Mouse (Mus musculus) liver, adult (tissue): Measurements from ENCODE around the gene Wwp2.

Experiments used
- GATA4 ChIP-seq: IDR thresholded peaks from 2 replicates; pipeline ENCODE4 v1.6.1; 2014; ENCODE audit warnings: mild to moderate bottlenecking, low read length; ENCODE audit not compliant: insufficient replicate concordance

Wwp2 gene

GRCm38 (mm10) chr8:107412552-107412951, 23.6 kb upstream of the Wwp2 start:
- TF ChIP-seq GATA4: no peak

- TF ChIP-seq GATA4: no peak
Observed at GRCm38 (mm10) chr8:107413881-107414280, 22.3 kb upstream of the Wwp2 start.

DNA sequence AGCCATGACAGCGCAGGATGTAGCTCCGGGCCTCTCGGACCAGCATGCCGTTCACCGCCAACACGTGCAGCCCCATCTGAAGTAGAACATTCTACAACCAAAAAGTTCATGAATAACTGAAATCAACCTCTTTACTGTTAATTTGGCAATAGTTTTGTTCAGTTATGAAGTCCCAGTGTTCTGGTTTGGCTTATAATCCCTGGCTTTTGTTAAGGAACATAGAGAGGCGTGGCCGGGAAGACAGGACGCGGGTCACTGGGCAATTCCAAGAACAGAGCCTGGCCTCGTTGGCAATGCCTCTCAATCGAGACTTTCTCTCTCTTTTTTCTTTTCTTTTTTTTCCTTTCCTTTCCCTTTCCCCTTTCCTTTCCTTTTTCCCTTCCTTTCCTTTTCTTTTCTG, 19.2 kb upstream of the Wwp2 start:
- no peak for TF ChIP-seq GATA4

DNA sequence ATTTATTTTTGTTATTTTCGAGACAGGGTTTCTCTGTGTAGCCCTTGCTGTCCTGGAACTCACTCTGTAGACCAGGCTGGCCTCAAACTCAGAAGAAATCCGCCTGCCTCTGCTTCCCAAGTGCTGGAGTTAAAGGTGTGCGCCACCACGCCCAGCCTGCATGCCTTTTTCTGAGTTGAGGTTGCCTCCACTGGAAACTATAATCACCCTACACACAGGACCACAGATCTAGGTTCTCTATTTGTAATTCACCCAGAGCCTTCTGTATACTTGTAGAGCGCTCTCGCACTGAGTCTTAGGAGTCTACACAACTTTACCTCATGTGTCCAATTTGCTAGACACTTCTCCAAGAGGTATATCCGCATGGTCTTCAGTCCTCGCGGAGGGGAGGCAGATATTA, 12.0 kb upstream of the Wwp2 start:
- no peak for TF ChIP-seq GATA4

GRCm38 (mm10) chr8:107424597-107425229, 11.5 kb upstream of the Wwp2 start, which contains the start of gene Nob1:
Nob1 (minus strand) TSS chr8:107425051.
- TF ChIP-seq GATA4: no peak

DNA sequence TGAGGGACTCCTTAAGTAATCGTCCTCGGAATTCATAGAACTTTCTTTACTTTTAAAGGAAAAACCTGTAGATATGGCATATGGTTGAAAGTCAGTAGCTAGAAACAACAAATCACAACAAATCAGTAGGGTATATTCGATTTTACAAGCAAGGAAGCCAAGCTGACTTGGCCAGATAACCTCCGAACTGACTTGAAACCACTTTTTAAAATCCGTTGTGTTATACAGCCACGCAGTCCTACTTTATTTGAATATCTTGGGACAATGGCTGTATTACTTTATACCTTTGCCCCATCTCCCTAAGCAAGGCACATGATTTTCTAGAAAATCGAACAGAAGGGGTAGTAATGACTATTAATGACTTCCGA, 11.0 kb upstream of the Wwp2 start:
- no peak for TF ChIP-seq GATA4

- no peak for TF ChIP-seq GATA4
Observed at GRCm38 (mm10) chr8:107430821-107431220, 5.3 kb upstream of the Wwp2 start.

- no peak for TF ChIP-seq GATA4
Observed at GRCm38 (mm10) chr8:107435421-107435961, 674 bp upstream of the Wwp2 start.

DNA sequence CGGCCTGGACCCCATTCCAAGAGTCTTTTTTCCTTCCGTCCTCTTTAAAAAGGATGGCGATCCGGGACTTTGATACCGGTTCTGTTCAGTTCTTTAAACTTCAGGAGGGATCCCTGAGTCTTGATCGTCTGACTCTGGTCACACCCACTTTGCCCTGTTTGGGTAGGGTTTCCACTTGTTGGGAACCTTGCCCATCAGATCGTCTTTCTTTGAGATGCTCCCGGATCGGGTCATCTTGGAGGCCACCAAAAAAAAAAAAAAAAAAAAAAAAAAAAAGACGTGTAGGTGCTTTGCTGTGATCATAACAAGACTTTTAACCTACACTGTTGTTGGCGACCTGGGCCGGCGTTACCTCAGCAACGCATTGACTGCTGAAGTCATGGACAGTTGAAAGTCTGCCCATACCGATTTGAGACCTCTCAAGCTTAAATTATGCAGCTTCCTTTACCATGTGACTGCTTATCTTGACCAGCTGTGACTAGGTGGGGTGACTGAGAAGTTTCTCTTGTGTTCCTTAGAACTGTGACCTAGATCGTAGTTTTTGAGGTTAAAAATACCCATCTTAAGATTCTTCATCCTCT, 766 bp downstream of the Wwp2 start:
- no peak for TF ChIP-seq GATA4

DNA sequence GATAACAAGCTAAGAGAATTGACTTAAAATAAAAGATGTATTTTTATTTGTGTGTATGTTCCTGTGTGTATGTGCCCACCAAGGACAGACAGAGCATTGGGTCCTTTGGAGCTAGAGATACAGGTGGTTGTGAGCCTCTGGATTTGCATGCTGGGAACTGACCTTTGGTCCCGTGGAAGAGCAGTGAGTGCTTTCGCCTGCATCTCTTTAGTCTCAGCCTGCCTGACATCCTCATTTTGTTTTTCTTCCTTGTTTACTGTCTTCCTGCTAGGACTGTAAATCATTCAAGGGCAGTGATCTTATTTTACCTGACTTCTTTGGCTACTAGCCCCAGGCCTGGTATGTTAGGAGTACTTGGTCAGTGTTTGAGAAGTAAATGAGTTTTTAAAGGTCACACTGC, 1.5 kb downstream of the Wwp2 start:
- TF ChIP-seq GATA4: no peak

- no peak for TF ChIP-seq GATA4
Observed at GRCm38 (mm10) chr8:107439880-107440625, 3.9 kb downstream of the Wwp2 start.

- no peak for TF ChIP-seq GATA4
Observed at GRCm38 (mm10) chr8:107444626-107445025, 8.5 kb downstream of the Wwp2 start.

DNA sequence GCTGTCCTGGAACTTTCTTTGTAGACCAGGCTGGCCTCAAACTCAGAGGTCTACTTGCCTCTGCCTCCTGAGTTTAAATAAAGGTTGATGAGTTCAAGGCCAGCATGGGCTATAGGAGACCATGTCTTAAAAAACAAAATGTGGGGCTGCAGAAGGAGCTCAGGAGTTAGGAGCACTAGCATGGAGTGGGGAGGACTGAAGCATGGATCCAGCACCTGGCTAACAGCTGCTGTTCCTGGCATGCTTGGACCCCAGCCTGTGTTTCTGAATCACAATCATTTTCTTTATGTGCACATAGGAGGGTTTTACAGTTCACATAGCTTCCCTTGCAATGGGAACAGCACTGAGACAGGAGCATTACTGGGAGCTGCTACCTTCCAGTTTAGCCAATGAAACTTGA, 11.5 kb downstream of the Wwp2 start:
- TF ChIP-seq GATA4: no peak

- TF ChIP-seq GATA4: no peak
Observed at GRCm38 (mm10) chr8:107448382-107448889, 12.3 kb downstream of the Wwp2 start.

DNA sequence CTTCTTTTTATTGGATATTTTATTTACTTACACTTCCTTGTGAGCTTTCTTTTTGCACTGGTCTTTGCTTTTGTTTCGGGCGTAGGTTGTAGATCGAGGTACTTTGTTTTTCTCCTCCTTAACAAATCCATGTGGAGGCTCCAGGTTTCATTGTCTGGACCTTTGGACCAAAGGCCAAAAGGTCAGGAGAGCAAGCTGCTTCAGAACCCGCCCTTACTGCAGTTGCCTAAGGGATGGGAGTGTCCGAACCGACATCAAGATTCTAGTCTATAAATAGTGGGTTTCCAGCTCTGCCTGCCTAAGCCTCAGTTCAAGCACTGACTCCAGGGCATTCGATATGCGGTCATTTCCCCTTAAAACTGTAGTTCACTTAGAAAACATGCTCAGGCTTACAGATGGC, 13.0 kb downstream of the Wwp2 start:
- no peak for TF ChIP-seq GATA4

GRCm38 (mm10) chr8:107449655-107450054, 13.5 kb downstream of the Wwp2 start:
- TF ChIP-seq GATA4: no peak
